Mouse (Mus musculus): Measurements from ENCODE around the gene Nkap. TPM values are rescaled to one million over a fixed set of nuclear protein-coding genes. Genes with fewer than 3 reads are reported as not detected.
A peak's percentile ranks its signal among the peaks of the same experiment; 100 is the strongest.
"Not testable (repeated sequence)": the region's sequence is repeated elsewhere in the genome, so short reads cannot be mapped to it uniquely, and the experiment has no call there.

The Nkap gene
- total RNA-seq, 1 experiment from 2014 or later, result 57.4 TPM

GRCm38 (mm10) chrX:37144498-37144897 lies 17.9 kb downstream of the Nkap start:
- ATAC-seq (replicated peaks; ENCODE audit: low read depth, poor library complexity, severe bottlenecking), result not testable (repeated sequence)

GRCm38 (mm10) chrX:37144954-37145353 lies 18.4 kb downstream of the Nkap start:
- ATAC-seq (replicated peaks; ENCODE audit: low read depth, poor library complexity, severe bottlenecking), result peak; percentile 97

- no peak for ATAC-seq (replicated peaks; ENCODE audit: low read depth, poor library complexity, severe bottlenecking)
Observed at GRCm38 (mm10) chrX:37157839-37158238, 31.2 kb downstream of the Nkap start.

GRCm38 (mm10) chrX:37161169-37161568 lies 34.6 kb downstream of the Nkap start:
- no peak for ATAC-seq (replicated peaks; ENCODE audit: low read depth, poor library complexity, severe bottlenecking)

- ATAC-seq (replicated peaks; ENCODE audit: low read depth, poor library complexity, severe bottlenecking), result no peak
Observed at GRCm38 (mm10) chrX:37163115-37163514, 36.5 kb downstream of the Nkap start.

- ATAC-seq (replicated peaks; ENCODE audit: low read depth, poor library complexity, severe bottlenecking), result peak; percentile 90
Observed at GRCm38 (mm10) chrX:37167085-37167484, 40.5 kb downstream of the Nkap start.

DNA sequence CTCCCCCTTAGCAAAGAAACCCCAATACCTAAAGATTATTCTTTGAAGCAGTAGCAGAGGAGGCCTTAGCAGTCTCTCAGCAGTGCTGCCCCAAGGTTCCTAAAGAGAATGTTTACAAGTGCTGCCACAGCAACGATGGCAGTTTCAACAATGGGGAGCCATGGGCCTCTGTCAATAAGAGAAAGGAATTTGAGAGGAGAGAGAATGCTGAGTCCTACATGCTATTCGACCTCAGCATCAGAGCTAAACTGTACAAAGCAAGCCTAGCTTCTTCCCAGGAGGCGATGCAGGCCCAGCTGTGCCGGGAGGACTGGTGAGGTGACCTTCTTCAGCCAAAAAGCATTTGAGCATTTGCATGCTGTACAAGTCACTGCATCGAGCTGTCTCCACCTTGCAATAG lies 42.1 kb downstream of the Nkap start, which contains the start of gene Akap14:
TSS of gene Akap14 (minus strand) at position 101 of the 400 bp plus-strand sequence.
- ATAC-seq (replicated peaks; ENCODE audit: low read depth, poor library complexity, severe bottlenecking), result no peak

DNA sequence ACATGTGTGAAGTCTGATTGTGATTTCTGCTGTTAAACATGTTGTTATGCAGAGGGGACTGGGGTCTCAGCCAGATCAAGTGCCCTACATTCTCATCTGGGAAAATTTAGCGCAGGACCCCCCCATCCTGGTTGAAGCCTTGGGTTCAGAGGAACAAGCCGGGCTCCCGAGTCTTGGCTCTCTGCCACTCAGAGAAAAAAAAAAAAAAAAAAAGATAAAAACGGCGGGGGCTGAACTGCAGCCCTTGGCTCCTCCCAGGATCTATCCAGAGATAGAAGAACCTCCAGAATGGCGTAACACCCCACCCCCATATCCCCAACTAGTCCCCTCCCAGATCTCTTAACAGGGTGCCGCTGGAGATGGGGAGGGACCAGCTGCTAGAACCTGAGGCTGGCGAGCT lies 57.8 kb downstream of the Nkap start:
- not testable (repeated sequence) for ATAC-seq (replicated peaks; ENCODE audit: low read depth, poor library complexity, severe bottlenecking)

GRCm38 (mm10) chrX:37190755-37191104 lies 64.1 kb downstream of the Nkap start:
- peak; percentile 22; the same call in 1 of the 2 replicates for ATAC-seq (replicated peaks; ENCODE audit: low read depth, poor library complexity, severe bottlenecking)

DNA sequence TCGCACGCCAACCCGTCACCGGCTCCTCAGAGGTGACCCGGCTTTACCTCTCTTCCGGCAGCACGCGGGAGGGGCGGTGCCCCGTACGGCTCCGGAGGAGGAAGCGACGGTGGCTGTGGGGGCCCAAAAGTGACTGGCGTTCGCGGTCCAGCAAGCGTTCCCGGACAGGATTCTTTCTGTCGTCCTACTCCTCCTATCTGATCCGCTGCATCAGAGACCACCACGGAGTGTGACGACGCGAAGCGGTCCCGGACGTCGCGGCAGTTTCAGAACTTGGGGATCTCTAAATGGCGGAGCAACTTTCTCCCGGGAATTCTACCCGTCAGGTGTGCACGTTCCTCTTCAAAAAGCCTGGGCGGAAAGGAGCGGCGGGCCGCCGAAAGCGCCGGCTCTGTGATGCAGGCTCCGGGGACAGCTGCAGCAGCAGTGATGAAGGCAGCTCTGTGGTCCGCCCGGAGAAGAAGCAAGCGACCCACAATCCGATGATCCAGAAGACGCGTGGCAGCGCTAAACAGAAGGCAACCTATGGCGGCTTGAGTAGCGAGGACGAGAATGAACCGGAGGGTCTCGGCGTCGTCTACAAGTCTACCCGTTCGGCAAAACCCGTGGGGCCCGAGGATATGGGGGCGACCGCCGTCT lies 64.6 kb downstream of the Nkap start, which contains the start of the genes Ndufa1 and Rnf113a1:
TSS of gene Ndufa1 (minus strand) at position 59 of the 639 bp plus-strand sequence.
TSS of gene Rnf113a1 (plus strand) at position 141 of the 639 bp plus-strand sequence.
- peak; percentile 98 for ATAC-seq (replicated peaks; ENCODE audit: low read depth, poor library complexity, severe bottlenecking)

- peak; percentile 15; the same call in 1 of the 2 replicates for ATAC-seq (replicated peaks; ENCODE audit: low read depth, poor library complexity, severe bottlenecking)
Observed at GRCm38 (mm10) chrX:37191744-37192379, 65.3 kb downstream of the Nkap start.

- ATAC-seq (replicated peaks; ENCODE audit: low read depth, poor library complexity, severe bottlenecking), result no peak
Observed at GRCm38 (mm10) chrX:37198676-37199075, 72.1 kb downstream of the Nkap start.

Other genes with a start within 250 kb of the Nkap start
- 18.5 and 20.6 TPM in 2 replicates for gene Nkrf, start 223.9 kb upstream of the Nkap start, total RNA-seq (2017)
- 66.4 and 77.8 TPM in 2 replicates for gene Sept6, start 135.0 kb upstream of the Nkap start, total RNA-seq (2017)
- not detected in 2 replicates for gene Sowahd, start 78.0 kb upstream of the Nkap start, total RNA-seq (2017)
- gene Rpl39, start 41.4 kb upstream of the Nkap start, total RNA-seq (2017), result 5,370 and 6,793 TPM in 2 replicates
- 59.5 and 65.3 TPM in 2 replicates for gene Upf3b, start 16.5 kb upstream of the Nkap start, total RNA-seq (2017)
- gene Akap14, start 42.0 kb downstream of the Nkap start, total RNA-seq (2017), result not detected in 2 replicates
- gene Ndufa1, start 64.4 kb downstream of the Nkap start, total RNA-seq (2017), result 64.9 and 72.3 TPM in 2 replicates
- 3.2 and 7.1 TPM in 2 replicates for gene Rnf113a1, start 64.5 kb downstream of the Nkap start, total RNA-seq (2017)
- gene Gm9, start 84.2 kb downstream of the Nkap start, total RNA-seq (2017), result not detected in 2 replicates
- gene Rhox1, start 95.5 kb downstream of the Nkap start, total RNA-seq (2017), result not detected in 2 replicates
- not detected in 2 replicates for gene Rhox2a, start 118.2 kb downstream of the Nkap start, total RNA-seq (2017)
- gene Rhox3a, start 123.1 kb downstream of the Nkap start, total RNA-seq (2017), result not detected in 2 replicates
- not detected in 2 replicates for gene Rhox4a, start 138.5 kb downstream of the Nkap start, total RNA-seq (2017)

All from common myeloid progenitor, adult 5-6 weeks (primary cell).